Mouse (Mus musculus) B cell, adult (primary cell): Measurements from ENCODE around the gene Arl14ep. TPM values are rescaled to one million over a fixed set of nuclear protein-coding genes. Genes with fewer than 3 reads are reported as not detected.

ENCODE experiments used
- total RNA-seq: library from RNA; stranded (reverse); gene quantifications from 4 replicates; pipeline ENCODE4 v1.2.4, GENCODE M21; 2023; ENCODE audit not compliant: inconsistent age

The Arl14ep gene
- 16.2 to 19.1 TPM (median 17.9 TPM) in 4 replicates for total RNA-seq

GRCm38 (mm10) chr2:106973959-106974639 is at the start of gene Arl14ep:
Gene Arl14ep (minus strand): TSS chr2:106974424.

Other genes starting within 250 kb of the Arl14ep start
- gene Fshb, start 85.2 kb upstream of the Arl14ep start, total RNA-seq = not detected in 4 replicates